Mouse (Mus musculus): Measurements from ENCODE around the gene Hoxd10. TPM values are rescaled to one million over a fixed set of nuclear protein-coding genes. Genes with fewer than 3 reads are reported as not detected.

Gene Hoxd10
- polyA plus RNA-seq, 1 experiment from 2014 or later: not detected

DNA sequence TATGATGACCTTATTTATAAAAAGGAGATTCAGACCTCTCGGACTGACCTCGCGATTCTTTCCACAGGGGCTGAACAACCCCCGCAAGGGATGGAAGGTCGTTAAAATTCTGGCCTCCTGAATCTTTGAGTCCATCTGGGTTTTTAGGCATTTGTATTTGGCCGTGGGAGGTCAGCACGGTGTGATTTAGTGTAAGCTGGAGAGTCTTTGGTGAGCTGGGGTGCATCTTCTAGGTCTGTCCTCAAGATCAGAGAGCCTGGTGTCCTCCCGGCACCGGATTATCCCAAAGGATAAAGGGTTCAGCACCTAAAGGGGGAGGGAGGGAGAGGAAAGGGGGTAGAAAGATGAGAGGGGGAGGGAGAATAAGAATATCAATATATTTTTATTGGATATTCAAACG, 11.6 kb downstream of the Hoxd10 start:
- H3K4me3 ChIP-seq (ENCODE audit: low read depth, low read length): no peak overlapping the region
- peak; percentile 50 for DNase-seq (ENCODE audit: low spot score)
- H3K9ac ChIP-seq (ENCODE audit: low read length): no peak overlapping the region
- no peak overlapping the region for H3K27ac ChIP-seq (ENCODE audit: low read depth, low read length)
- peaks cover 96% of the 10 kb centered on the region for H3K27me3 ChIP-seq (ENCODE audit: control insufficient read depth, insufficient read depth, low read length)
- no peaks in the 10 kb centered on the region for H3K36me3 ChIP-seq (ENCODE audit: control insufficient read depth, insufficient read depth, low read length)
- 6% methylated on average over 10 of the region's 10 CpGs for WGBS
- peaks cover 6% of the 10 kb centered on the region for H3K4me1 ChIP-seq (replicated peaks; ENCODE audit: control insufficient read depth, insufficient read depth, low read length)
- ATAC-seq (replicated peaks; ENCODE audit: low FRiP score): no peak
- H3K4me2 ChIP-seq (ENCODE audit: low read depth, low read length, severe bottlenecking): no peak overlapping the region
- H3K9me3 ChIP-seq (ENCODE audit: control insufficient read depth, low read length): no peaks in the 10 kb centered on the region

DNA sequence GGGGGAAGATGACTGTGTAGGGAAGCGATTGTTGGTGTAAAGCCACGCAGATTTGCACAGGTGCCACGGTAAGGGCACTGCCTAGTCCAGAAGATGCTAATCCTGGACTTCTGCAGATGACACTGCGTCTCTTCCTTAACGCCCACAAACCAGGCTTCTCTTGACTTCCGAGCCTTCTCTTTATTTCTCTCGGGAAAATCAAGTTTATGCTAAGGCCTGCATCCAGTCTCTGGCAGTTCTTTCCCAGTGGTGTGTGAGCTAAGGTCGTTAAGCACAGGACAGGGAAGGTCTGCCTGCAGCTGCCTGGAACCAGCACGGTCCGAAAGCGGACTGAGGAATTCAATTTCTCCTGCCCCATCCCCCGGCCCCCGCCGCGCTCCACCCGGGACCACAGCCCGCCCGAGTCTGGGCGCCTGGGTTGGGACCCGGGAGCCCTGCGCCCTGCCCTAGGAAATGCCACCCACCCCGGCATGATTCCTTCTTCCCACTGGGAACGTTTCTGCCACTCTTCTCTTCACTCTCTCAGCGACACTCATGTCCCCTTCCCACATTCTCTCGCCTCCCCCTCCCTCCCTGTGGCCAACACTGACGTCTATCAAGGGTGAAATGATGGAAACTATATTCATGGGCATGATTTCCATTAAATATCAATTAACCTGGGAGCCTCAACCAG, 12.1 kb downstream of the Hoxd10 start:
- 2% methylated on average over 26 of the region's 26 CpGs for WGBS
- Histone ChIP-seq H3K4me3 (ENCODE audit: low read depth, low read length) (no peak overlapping the region), H3K4me2 (ENCODE audit: low read depth, low read length, severe bottlenecking) (no peak overlapping the region), H3K4me1 (replicated peaks; ENCODE audit: control insufficient read depth, insufficient read depth, low read length) (peaks cover 6% of the 10 kb centered on the region), H3K9me3 (ENCODE audit: control insufficient read depth, low read length) (no peaks in the 10 kb centered on the region), H3K27me3 (ENCODE audit: control insufficient read depth, insufficient read depth, low read length) (peaks cover 96% of the 10 kb centered on the region), H3K27ac (ENCODE audit: low read depth, low read length) (no peak overlapping the region), H3K9ac (ENCODE audit: low read length) (no peak overlapping the region), H3K36me3 (ENCODE audit: control insufficient read depth, insufficient read depth, low read length) (no peaks in the 10 kb centered on the region)
- ATAC-seq (replicated peaks; ENCODE audit: low FRiP score) (no peak), DNase-seq (ENCODE audit: low spot score) (peak; percentile 57)

DNA sequence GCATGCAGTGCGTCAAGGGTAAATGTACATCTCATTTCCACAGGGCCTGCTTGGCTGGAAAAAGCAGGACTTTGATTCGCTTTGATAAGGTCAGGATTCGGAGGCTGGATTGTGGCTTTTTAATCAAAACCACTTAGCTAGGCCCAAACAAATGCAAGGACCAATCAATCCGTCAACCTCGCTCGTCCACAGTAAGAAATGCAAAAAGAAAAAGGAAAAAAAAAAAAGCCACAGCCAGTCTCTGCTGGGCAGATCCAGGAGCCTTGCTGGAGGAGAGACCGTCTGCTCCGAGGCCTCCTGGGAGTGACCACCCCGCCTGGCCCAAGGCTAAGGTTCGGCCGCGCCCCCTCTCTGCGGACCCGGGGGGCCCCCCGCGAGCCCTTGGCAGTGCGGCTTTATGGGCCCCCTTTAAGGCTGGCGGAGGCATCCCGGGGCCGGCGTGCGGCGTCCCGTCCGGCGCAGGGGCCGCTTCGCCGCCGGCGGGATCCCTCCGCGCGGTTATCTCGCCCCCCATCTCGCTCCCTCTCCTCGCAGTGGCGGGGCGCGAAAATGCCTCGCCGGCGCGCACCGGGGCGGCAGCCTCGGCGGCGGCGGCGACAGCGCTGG, 12.8 kb downstream of the Hoxd10 start, which contains the start of gene Hoxd8:
Gene Hoxd8, plus strand, starts transcription at position 223 of the 606 bp plus-strand sequence.
- H3K4me1 ChIP-seq (replicated peaks; ENCODE audit: control insufficient read depth, insufficient read depth, low read length): peaks cover 6% of the 10 kb centered on the region
- H3K4me3 ChIP-seq (ENCODE audit: low read depth, low read length): peak within 1 kb of the TSS; percentile 27
- no peaks in the 10 kb centered on the region for H3K9me3 ChIP-seq (ENCODE audit: control insufficient read depth, low read length)
- H3K27me3 ChIP-seq (ENCODE audit: control insufficient read depth, insufficient read depth, low read length): peaks cover 96% of the 10 kb centered on the region
- WGBS: 1% methylated on average over 37 of the region's 52 CpGs
- no peaks in the 10 kb centered on the region for H3K36me3 ChIP-seq (ENCODE audit: control insufficient read depth, insufficient read depth, low read length)
- DNase-seq (ENCODE audit: low spot score) (peak; percentile 74), ATAC-seq (replicated peaks; ENCODE audit: low FRiP score) (0 out of 2 replicates have a peak, but pooled peaks have one; percentile 33)
- peak within 1 kb of the TSS; percentile 48 for H3K4me2 ChIP-seq (ENCODE audit: low read depth, low read length, severe bottlenecking)
- no peak within 1 kb of the TSS for H3K27ac ChIP-seq (ENCODE audit: low read depth, low read length)
- H3K9ac ChIP-seq (ENCODE audit: low read length): peak within 1 kb of the TSS; percentile 6; the same call in 1 of the 2 replicates

DNA sequence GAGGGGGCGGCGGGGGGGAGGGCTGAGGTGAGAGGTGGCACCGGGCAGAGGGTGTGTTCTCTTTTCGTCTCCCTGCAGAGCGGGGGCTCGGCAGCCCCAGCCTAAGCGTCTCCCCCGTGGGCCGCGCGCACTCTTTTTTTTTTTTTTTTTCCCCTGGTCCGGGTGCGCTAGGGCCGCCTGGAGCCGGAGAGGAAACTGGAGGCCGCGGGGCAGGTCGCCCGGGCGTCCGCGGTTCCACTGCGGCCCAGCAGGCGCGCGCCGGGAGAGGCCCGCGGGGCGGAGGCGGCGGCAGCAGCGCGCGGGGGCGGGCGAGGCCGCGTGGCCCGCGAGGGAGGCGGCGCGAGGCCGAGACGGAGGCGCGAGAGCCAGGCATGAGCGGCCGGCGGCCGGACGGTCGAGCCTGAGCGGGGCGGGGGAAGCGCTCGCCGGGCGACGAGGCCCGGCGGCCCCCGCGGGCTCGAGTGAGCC, 13.3 kb downstream of the Hoxd10 start:
- Histone ChIP-seq H3K9me3 (ENCODE audit: control insufficient read depth, low read length) (no peaks in the 10 kb centered on the region), H3K27me3 (ENCODE audit: control insufficient read depth, insufficient read depth, low read length) (peaks cover 96% of the 10 kb centered on the region), H3K4me1 (replicated peaks; ENCODE audit: control insufficient read depth, insufficient read depth, low read length) (peaks cover 6% of the 10 kb centered on the region), H3K36me3 (ENCODE audit: control insufficient read depth, insufficient read depth, low read length) (no peaks in the 10 kb centered on the region), H3K4me2 (ENCODE audit: low read depth, low read length, severe bottlenecking) (peak overlapping the region; percentile 48), H3K27ac (ENCODE audit: low read depth, low read length) (no peak overlapping the region), H3K4me3 (ENCODE audit: low read depth, low read length) (peak overlapping the region; percentile 27), H3K9ac (ENCODE audit: low read length) (peak overlapping the region; percentile 6; the same call in 1 of the 2 replicates)
- 2% methylated on average over 36 of the region's 66 CpGs for WGBS
- peak; percentile 39 for ATAC-seq (replicated peaks; ENCODE audit: low FRiP score)
- peak; percentile 68 for DNase-seq (ENCODE audit: low spot score)

DNA sequence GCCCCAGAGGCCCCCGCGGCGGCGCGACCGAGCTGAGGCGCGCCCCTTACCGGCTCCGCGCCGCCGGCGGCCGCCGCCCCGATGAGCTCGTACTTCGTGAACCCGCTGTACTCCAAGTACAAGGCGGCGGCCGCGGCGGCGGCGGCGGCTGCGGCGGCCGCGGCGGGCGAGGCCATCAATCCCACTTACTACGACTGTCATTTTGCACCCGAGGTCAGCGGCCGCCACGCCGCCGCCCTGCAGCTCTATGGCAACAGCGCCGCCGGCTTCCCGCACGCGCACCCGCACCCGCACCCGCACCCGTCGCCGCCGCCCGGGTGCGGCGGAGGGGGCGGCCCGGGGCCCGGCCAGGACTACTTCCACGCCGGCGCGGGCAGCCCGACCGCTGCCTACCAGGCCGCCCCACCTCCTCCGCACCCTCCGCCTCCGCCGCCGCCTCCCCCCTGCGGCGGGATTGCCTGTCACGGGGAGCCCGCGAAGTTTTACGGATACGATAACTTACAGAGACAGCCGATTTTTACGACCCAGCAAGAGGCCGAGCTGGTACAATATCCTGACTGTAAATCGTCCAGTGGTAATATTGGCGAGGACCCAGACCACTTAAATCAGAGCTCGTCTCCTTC, 13.9 kb downstream of the Hoxd10 start:
- DNase-seq (ENCODE audit: low spot score) (peak; percentile 77), ATAC-seq (replicated peaks; ENCODE audit: low FRiP score) (no peak)
- Histone ChIP-seq H3K9me3 (ENCODE audit: control insufficient read depth, low read length) (no peaks in the 10 kb centered on the region), H3K4me1 (replicated peaks; ENCODE audit: control insufficient read depth, insufficient read depth, low read length) (peaks cover 6% of the 10 kb centered on the region), H3K4me3 (ENCODE audit: low read depth, low read length) (peak overlapping the region; percentile 27), H3K4me2 (ENCODE audit: low read depth, low read length, severe bottlenecking) (peak overlapping the region; percentile 48; the same call in 1 of the 2 replicates), H3K9ac (ENCODE audit: low read length) (0 out of 2 replicates have a peak overlapping the region, but pooled peaks have one; percentile 6), H3K27ac (ENCODE audit: low read depth, low read length) (no peak overlapping the region), H3K36me3 (ENCODE audit: control insufficient read depth, insufficient read depth, low read length) (no peaks in the 10 kb centered on the region), H3K27me3 (ENCODE audit: control insufficient read depth, insufficient read depth, low read length) (peaks cover 96% of the 10 kb centered on the region)
- WGBS: under 1% methylated on average over 66 of the region's 85 CpGs

DNA sequence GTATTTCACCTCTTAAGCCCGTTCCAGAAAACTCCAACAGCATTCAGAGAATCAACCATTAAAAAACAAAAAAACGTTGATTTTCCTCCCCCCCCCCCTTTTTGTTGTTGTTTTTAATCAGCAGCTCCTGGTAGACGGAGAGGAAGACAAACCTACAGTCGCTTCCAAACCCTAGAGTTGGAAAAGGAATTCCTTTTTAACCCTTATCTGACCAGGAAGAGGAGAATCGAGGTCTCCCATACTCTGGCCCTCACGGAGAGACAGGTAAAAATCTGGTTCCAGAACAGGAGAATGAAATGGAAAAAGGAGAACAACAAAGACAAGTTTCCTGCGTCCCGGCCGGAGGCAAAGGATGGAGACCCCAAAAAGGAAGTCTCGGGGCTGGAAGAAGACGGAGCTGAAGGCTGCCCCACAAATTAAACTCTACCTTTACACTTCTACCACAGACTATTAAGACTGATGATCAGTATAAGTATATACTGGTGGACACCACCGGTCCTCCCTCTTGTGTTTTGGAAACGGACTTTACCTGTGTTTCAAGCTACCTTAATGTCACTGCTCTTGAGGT, 14.8 kb downstream of the Hoxd10 start:
- no peaks in the 10 kb centered on the region for H3K9me3 ChIP-seq (ENCODE audit: control insufficient read depth, low read length)
- ATAC-seq (replicated peaks; ENCODE audit: low FRiP score): no peak
- no peak overlapping the region for H3K9ac ChIP-seq (ENCODE audit: low read length)
- H3K4me1 ChIP-seq (replicated peaks; ENCODE audit: control insufficient read depth, insufficient read depth, low read length): peaks cover 6% of the 10 kb centered on the region
- H3K27me3 ChIP-seq (ENCODE audit: control insufficient read depth, insufficient read depth, low read length): peaks cover 94% of the 10 kb centered on the region
- H3K4me2 ChIP-seq (ENCODE audit: low read depth, low read length, severe bottlenecking): no peak overlapping the region
- under 1% methylated on average over 13 of the region's 13 CpGs for WGBS
- peak; percentile 50 for DNase-seq (ENCODE audit: low spot score)
- no peak overlapping the region for H3K27ac ChIP-seq (ENCODE audit: low read depth, low read length)
- H3K36me3 ChIP-seq (ENCODE audit: control insufficient read depth, insufficient read depth, low read length): no peaks in the 10 kb centered on the region
- H3K4me3 ChIP-seq (ENCODE audit: low read depth, low read length): no peak overlapping the region

DNA sequence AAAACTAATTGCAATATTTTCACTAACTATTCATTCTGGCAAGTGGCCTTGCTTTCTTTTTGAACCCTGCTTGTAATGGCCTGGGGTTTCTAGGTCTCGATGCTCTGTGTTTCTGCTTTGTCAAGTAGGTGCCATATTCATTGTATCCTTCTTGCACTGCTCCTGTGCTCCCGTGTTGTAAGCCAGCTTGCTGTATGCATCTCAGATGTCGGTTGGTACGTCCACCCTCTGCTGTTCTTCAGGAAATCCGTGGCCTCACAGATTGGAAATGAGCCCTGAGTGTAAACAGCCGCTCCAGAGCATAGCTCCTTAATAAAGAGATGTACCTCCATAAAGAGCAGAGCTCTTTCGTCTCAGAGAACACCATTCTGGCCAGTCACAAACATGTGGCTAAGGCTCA, 15.9 kb downstream of the Hoxd10 start:
- no peak for DNase-seq (ENCODE audit: low spot score)
- no peak overlapping the region for H3K4me3 ChIP-seq (ENCODE audit: low read depth, low read length)
- H3K27me3 ChIP-seq (ENCODE audit: control insufficient read depth, insufficient read depth, low read length): peaks cover 95% of the 10 kb centered on the region
- H3K9ac ChIP-seq (ENCODE audit: low read length): no peak overlapping the region
- ATAC-seq (replicated peaks; ENCODE audit: low FRiP score): no peak
- no peak overlapping the region for H3K4me2 ChIP-seq (ENCODE audit: low read depth, low read length, severe bottlenecking)
- no peaks in the 10 kb centered on the region for H3K9me3 ChIP-seq (ENCODE audit: control insufficient read depth, low read length)
- 7% methylated on average over 7 of the region's 7 CpGs for WGBS
- H3K4me1 ChIP-seq (replicated peaks; ENCODE audit: control insufficient read depth, insufficient read depth, low read length): peaks cover 11% of the 10 kb centered on the region
- no peak overlapping the region for H3K27ac ChIP-seq (ENCODE audit: low read depth, low read length)
- no peaks in the 10 kb centered on the region for H3K36me3 ChIP-seq (ENCODE audit: control insufficient read depth, insufficient read depth, low read length)

DNA sequence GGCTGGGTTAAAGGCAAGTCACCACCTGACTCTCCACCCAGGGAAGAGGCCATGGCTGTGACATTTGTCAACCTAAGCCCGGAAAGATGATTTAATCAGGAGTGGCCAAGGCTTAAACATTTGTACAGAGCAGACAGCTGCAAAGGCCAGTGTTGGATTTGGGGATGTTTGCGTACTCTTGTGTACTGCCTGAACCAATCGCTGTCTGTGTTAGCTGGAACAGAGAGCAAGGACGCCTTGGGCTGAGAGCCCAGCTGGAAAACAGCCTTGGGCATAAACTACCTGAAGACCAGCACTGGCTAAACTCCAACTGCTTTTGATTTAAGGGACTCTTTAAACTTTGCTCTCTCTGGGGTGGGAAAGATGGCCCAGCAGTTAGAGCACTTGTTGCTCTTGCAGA, 17.0 kb downstream of the Hoxd10 start:
- Histone ChIP-seq H3K4me2 (ENCODE audit: low read depth, low read length, severe bottlenecking) (no peak overlapping the region), H3K4me3 (ENCODE audit: low read depth, low read length) (no peak overlapping the region), H3K27me3 (ENCODE audit: control insufficient read depth, insufficient read depth, low read length) (peaks cover 96% of the 10 kb centered on the region), H3K4me1 (replicated peaks; ENCODE audit: control insufficient read depth, insufficient read depth, low read length) (peaks cover 11% of the 10 kb centered on the region), H3K27ac (ENCODE audit: low read depth, low read length) (no peak overlapping the region), H3K9me3 (ENCODE audit: control insufficient read depth, low read length) (no peaks in the 10 kb centered on the region), H3K9ac (ENCODE audit: low read length) (no peak overlapping the region), H3K36me3 (ENCODE audit: control insufficient read depth, insufficient read depth, low read length) (no peaks in the 10 kb centered on the region)
- 9% methylated on average over 4 of the region's 4 CpGs for WGBS
- no peak for DNase-seq (ENCODE audit: low spot score)
- no peak for ATAC-seq (replicated peaks; ENCODE audit: low FRiP score)

Data from forebrain, embryonic 11.5 days (tissue).